Mouse (Mus musculus) neural tube, embryonic 14.5 days (tissue): ENCODE measurements around the gene Cebpe. TPM values are rescaled to one million over a fixed set of nuclear protein-coding genes. Genes with fewer than 3 reads are reported as not detected.

Experiments
- ATAC-seq: fragments of 200-750 bp; cut with Nextera tagmentation; 2 replicates; pipeline ENCODE4 v1.8.0; 2017; ENCODE audit warnings: low read depth, mild to moderate bottlenecking, moderate TSS enrichment, moderate library complexity
- H3K27ac ChIP-seq: fragments of 300-500 bp; sonication (generic); 2 replicates; pipeline ENCODE4 v1.5.1; 2014; ENCODE audit warnings: low read depth, mild to moderate bottlenecking, control low read depth, low read length, moderate library complexity, mixed read lengths
- H3K27me3 ChIP-seq: fragments of 300-500 bp; sonication (generic); 2 replicates; pipeline ENCODE4 v1.6.1; 2014; ENCODE audit warnings: low read length; ENCODE audit not compliant: control insufficient read depth, insufficient read depth
- H3K36me3 ChIP-seq: fragments of 300-500 bp; sonication (generic); 2 replicates; pipeline ENCODE4 v1.6.1; 2014; ENCODE audit warnings: low read length, mixed read lengths; ENCODE audit not compliant: control insufficient read depth, insufficient read depth
- H3K4me1 ChIP-seq: fragments of 300-500 bp; sonication (generic); 2 replicates; pipeline ENCODE4 v1.6.1; 2014; ENCODE audit warnings: low read length; ENCODE audit not compliant: control insufficient read depth, insufficient read depth
- H3K4me2 ChIP-seq: fragments of 300-500 bp; sonication (generic); 2 replicates; pipeline ENCODE4 v1.6.1; 2014; ENCODE audit warnings: mild to moderate bottlenecking, low read depth, low read length, control low read depth
- H3K4me3 ChIP-seq: fragments of 300-500 bp; sonication (generic); 2 replicates; pipeline ENCODE4 v1.5.1; 2014; ENCODE audit warnings: low read depth, low read length, control low read depth, mixed read lengths
- H3K9ac ChIP-seq: fragments of 300-500 bp; sonication (generic); replicated peaks from 2 replicates; pipeline ENCODE4 v1.6.1; 2014; ENCODE audit warnings: low read depth, mild to moderate bottlenecking, control low read depth, low read length, mixed read lengths
- H3K9me3 ChIP-seq: fragments of 300-500 bp; sonication (generic); 2 replicates; pipeline ENCODE4 v1.6.1; 2016; ENCODE audit warnings: low read length; ENCODE audit not compliant: control insufficient read depth
- WGBS: fragments of 180-500 bp; shearing (Covaris S2); extraction: QIAGEN DNeasy Blood & Tissue Kit; methylation state at CpG from one replicate; pipeline ENCODE4 v1.1.7; 2014; 5-methylcytosine and 5-hydroxymethylcytosine counted together
- polyA plus RNA-seq: library from polyadenylated mRNA; unstranded; fragments of >200 nt; fragmentation: Nextera tagmentation; extraction: Ambion mirVana; gene quantifications from 2 replicates; pipeline ENCODE4 v1.2.1, GENCODE M21; 2014

Gene Cebpe
- polyA plus RNA-seq, 1 experiment from 2014 or later = not detected

GRCm38 (mm10) chr14:54744473-54744872 is 32.5 kb upstream of the Cebpe start:
- no peak overlapping the region for H3K4me3 ChIP-seq
- H3K27me3 ChIP-seq = no peaks in the 10 kb centered on the region
- H3K9me3 ChIP-seq = no peaks in the 10 kb centered on the region
- no peak overlapping the region for H3K9ac ChIP-seq
- no peaks in the 10 kb centered on the region for H3K36me3 ChIP-seq
- H3K27ac ChIP-seq = no peak overlapping the region
- no peak for ATAC-seq
- no peaks in the 10 kb centered on the region for H3K4me1 ChIP-seq
- WGBS = 80% methylated on average over 8 of the region's 8 CpGs
- no peak overlapping the region for H3K4me2 ChIP-seq

GRCm38 (mm10) chr14:54742375-54742774 is 30.4 kb upstream of the Cebpe start:
- H3K9ac ChIP-seq = no peak overlapping the region
- H3K4me1 ChIP-seq = no peaks in the 10 kb centered on the region
- H3K4me2 ChIP-seq = no peak overlapping the region
- WGBS = 88% methylated on average over 2 of the region's 2 CpGs
- H3K4me3 ChIP-seq = no peak overlapping the region
- no peaks in the 10 kb centered on the region for H3K27me3 ChIP-seq
- no peaks in the 10 kb centered on the region for H3K9me3 ChIP-seq
- no peak overlapping the region for H3K27ac ChIP-seq
- no peaks in the 10 kb centered on the region for H3K36me3 ChIP-seq
- no peak for ATAC-seq

- no peaks in the 10 kb centered on the region for H3K27me3 ChIP-seq
- H3K9ac ChIP-seq = no peak overlapping the region
- 91% methylated on average over 6 of the region's 6 CpGs for WGBS
- H3K4me3 ChIP-seq = no peak overlapping the region
- no peak overlapping the region for H3K27ac ChIP-seq
- ATAC-seq = no peak
- H3K4me2 ChIP-seq = no peak overlapping the region
- H3K9me3 ChIP-seq = no peaks in the 10 kb centered on the region
- H3K4me1 ChIP-seq = no peaks in the 10 kb centered on the region
- H3K36me3 ChIP-seq = no peaks in the 10 kb centered on the region
These were observed 29.7 kb upstream of the Cebpe start for GRCm38 (mm10) chr14:54741721-54742120.

GRCm38 (mm10) chr14:54737634-54738033 is 25.7 kb upstream of the Cebpe start:
- H3K27ac ChIP-seq = no peak overlapping the region

GRCm38 (mm10) chr14:54736555-54737552 is 24.9 kb upstream of the Cebpe start:
- H3K4me3 ChIP-seq = no peak overlapping the region
- H3K27me3 ChIP-seq = no peaks in the 10 kb centered on the region
- peak; percentile 44; the same call in 1 of the 2 replicates for ATAC-seq
- H3K9me3 ChIP-seq = no peaks in the 10 kb centered on the region
- no peaks in the 10 kb centered on the region for H3K4me1 ChIP-seq
- H3K27ac ChIP-seq = no peak overlapping the region
- no peaks in the 10 kb centered on the region for H3K36me3 ChIP-seq
- no peak overlapping the region for H3K9ac ChIP-seq
- no peak overlapping the region for H3K4me2 ChIP-seq
- WGBS = 74% methylated on average over 14 of the region's 14 CpGs

More at GRCm38 (mm10) chr14:54737634-54738033, 25.7 kb upstream of the Cebpe start:
- H3K36me3 ChIP-seq = no peaks in the 10 kb centered on the region
- 71% methylated on average over 10 of the region's 10 CpGs for WGBS
- H3K9me3 ChIP-seq = no peaks in the 10 kb centered on the region
- H3K4me2 ChIP-seq = no peak overlapping the region
- H3K27me3 ChIP-seq = no peaks in the 10 kb centered on the region
- ATAC-seq = no peak
- H3K4me1 ChIP-seq = no peaks in the 10 kb centered on the region
- H3K4me3 ChIP-seq = no peak overlapping the region
- H3K9ac ChIP-seq = no peak overlapping the region

GRCm38 (mm10) chr14:54735221-54735620 is 23.2 kb upstream of the Cebpe start:
- no peak overlapping the region for H3K4me2 ChIP-seq
- no peaks in the 10 kb centered on the region for H3K36me3 ChIP-seq
- H3K27me3 ChIP-seq = no peaks in the 10 kb centered on the region
- H3K4me3 ChIP-seq = no peak overlapping the region
- no peak overlapping the region for H3K27ac ChIP-seq
- H3K4me1 ChIP-seq = no peaks in the 10 kb centered on the region
- no peak for ATAC-seq
- no peak overlapping the region for H3K9ac ChIP-seq
- 83% methylated on average over 4 of the region's 4 CpGs for WGBS
- H3K9me3 ChIP-seq = no peaks in the 10 kb centered on the region

- 78% methylated on average over 4 of the region's 4 CpGs for WGBS
These were observed 22.0 kb upstream of the Cebpe start for GRCm38 (mm10) chr14:54734004-54734403.

GRCm38 (mm10) chr14:54732206-54732605 is 20.2 kb upstream of the Cebpe start:
- H3K36me3 ChIP-seq = no peaks in the 10 kb centered on the region
- no peak overlapping the region for H3K27ac ChIP-seq
- 94% methylated on average over 8 of the region's 8 CpGs for WGBS
- no peak overlapping the region for H3K4me3 ChIP-seq
- H3K4me1 ChIP-seq = no peaks in the 10 kb centered on the region
- ATAC-seq = no peak
- no peaks in the 10 kb centered on the region for H3K9me3 ChIP-seq
- no peak overlapping the region for H3K9ac ChIP-seq
- no peak overlapping the region for H3K4me2 ChIP-seq
- H3K27me3 ChIP-seq = no peaks in the 10 kb centered on the region

More at GRCm38 (mm10) chr14:54734004-54734403, 22.0 kb upstream of the Cebpe start:
- Histone ChIP-seq H3K9me3 (no peaks in the 10 kb centered on the region), H3K27ac (no peak overlapping the region), H3K27me3 (no peaks in the 10 kb centered on the region), H3K9ac (no peak overlapping the region), H3K4me1 (no peaks in the 10 kb centered on the region), H3K36me3 (no peaks in the 10 kb centered on the region), H3K4me2 (no peak overlapping the region), H3K4me3 (no peak overlapping the region)
- no peak for ATAC-seq

- no peaks in the 10 kb centered on the region for H3K36me3 ChIP-seq
- H3K9me3 ChIP-seq = no peaks in the 10 kb centered on the region
- ATAC-seq = no peak
- WGBS = 95% methylated on average over 6 of the region's 6 CpGs
- no peaks in the 10 kb centered on the region for H3K27me3 ChIP-seq
- H3K4me2 ChIP-seq = no peak overlapping the region
- no peak overlapping the region for H3K9ac ChIP-seq
- H3K27ac ChIP-seq = no peak overlapping the region
- H3K4me3 ChIP-seq = no peak overlapping the region
- H3K4me1 ChIP-seq = no peaks in the 10 kb centered on the region
These were observed 18.3 kb upstream of the Cebpe start for GRCm38 (mm10) chr14:54730305-54730704.
